Mouse (Mus musculus) heart, adult 18-20 months (tissue): ENCODE data around the gene Adcy1. TPM values are rescaled to one million over a fixed set of nuclear protein-coding genes. Genes with fewer than 3 reads are reported as not detected.
"Not testable (repeated sequence)": the region's sequence is repeated elsewhere in the genome, so short reads cannot be mapped to it uniquely, and the experiment has no call there.

Source experiments
- DNase-seq, 2 experiments: peaks; one replicate each; pipeline ENCODE4 v3.0.0; 2021 to 2022; ENCODE audit warnings: mixed read lengths in 1 of 2
- total RNA-seq, 2 experiments: library from RNA; stranded (reverse); gene quantifications; 2 replicates each; pipeline ENCODE4 v1.2.3; 2021

The Adcy1 gene
- total RNA-seq, 2 experiments from 2014 or later, result 1.3 to 2.0 TPM

GRCm38 (mm10) chr11:7221826-7222225 lies 158.5 kb downstream of the Adcy1 start:
- not testable (repeated sequence) for DNase-seq

GRCm38 (mm10) chr11:7226200-7226599 lies 162.9 kb downstream of the Adcy1 start:
- no peak for DNase-seq

- DNase-seq, result no peak
Observed at GRCm38 (mm10) chr11:7226810-7227550, 163.7 kb downstream of the Adcy1 start.

GRCm38 (mm10) chr11:7228107-7228506 lies 164.8 kb downstream of the Adcy1 start:
- DNase-seq, result no peak

Other genes starting within 250 kb of the Adcy1 start
- not detected for gene Gm11983, start 225.8 kb upstream of the Adcy1 start, total RNA-seq
- gene Gm11985, start 125.1 kb downstream of the Adcy1 start, total RNA-seq, result not detected
- not detected for gene Igfbp1, start 134.3 kb downstream of the Adcy1 start, total RNA-seq
- gene Igfbp3, start 150.4 kb downstream of the Adcy1 start, total RNA-seq, result 10 to 100 TPM; 25.5 to 40.3 TPM